Mouse (Mus musculus): ENCODE results near the gene Fbxw10.
A peak's percentile ranks its signal among the peaks of the same experiment; 100 is the strongest.

The Fbxw10 gene

DNA sequence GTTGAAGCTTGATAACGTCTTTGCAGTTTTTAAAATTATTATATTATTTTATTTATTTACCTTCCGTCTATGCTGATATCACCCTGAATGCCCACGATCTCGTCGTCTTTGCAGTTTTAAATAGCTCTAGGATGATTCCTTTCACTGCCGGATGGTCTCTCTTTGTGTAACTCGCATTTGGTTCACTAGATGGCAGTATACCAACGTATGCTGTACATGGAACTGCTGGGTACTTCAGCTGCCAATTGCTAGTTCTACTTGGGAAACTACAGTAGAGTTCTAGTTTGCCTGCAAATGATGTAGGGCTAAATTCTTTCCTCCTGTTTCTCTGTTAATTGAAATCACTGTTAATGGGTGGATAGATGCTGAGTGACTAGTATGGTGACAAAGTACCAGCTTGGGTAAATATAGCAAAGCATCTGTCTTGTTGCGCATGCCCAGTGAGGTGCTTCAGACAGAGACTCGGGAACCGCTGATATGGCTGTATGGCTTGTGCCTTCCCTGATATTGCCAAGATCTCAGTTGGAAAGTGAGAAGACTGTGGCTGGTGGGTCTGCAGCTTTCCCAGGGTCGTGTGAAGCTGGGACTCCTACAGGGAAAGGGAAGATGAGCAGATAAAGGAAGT is 54.9 kb downstream of the Fbxw10 start:
- peak; percentile 39 to 89 for DNase-seq (ENCODE audit: inconsistent age in 2 of 2, low spot score in 1 of 2)

- DNase-seq (ENCODE audit: inconsistent age in 2 of 2, low spot score in 1 of 2): no peak
These were observed 57.1 kb downstream of the Fbxw10 start for GRCm38 (mm10) chr11:62903871-62904495.

DNA sequence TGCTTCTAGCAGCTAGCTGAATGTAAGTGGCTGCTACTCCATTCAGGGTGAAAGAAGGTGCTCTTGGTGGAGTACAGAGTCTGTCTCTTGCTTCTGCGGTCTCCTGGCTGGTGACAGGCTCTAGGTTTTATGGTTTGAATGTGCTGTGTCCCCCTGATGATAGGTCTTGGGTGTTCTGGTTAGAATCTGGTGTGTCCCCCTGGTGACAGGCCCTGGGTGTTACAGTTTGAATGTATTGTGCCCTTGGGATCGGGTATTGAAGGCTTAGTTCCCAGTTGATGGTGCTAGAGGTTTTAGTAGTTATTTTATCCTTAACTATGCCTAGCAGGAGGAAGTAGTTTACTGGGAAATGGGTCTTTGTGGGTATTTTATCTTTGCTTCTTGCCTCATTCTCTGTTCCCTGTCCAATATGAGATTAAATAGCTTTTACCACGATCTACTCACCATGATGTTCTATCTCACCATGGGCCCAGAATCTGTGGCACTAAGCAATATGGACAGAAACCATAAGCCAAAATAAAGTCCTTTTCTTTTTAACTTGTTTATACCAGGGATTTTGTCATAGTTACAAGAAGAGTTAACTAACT is 62.9 kb downstream of the Fbxw10 start:
- no peak for DNase-seq (ENCODE audit: inconsistent age in 2 of 2, low spot score in 1 of 2)

DNA sequence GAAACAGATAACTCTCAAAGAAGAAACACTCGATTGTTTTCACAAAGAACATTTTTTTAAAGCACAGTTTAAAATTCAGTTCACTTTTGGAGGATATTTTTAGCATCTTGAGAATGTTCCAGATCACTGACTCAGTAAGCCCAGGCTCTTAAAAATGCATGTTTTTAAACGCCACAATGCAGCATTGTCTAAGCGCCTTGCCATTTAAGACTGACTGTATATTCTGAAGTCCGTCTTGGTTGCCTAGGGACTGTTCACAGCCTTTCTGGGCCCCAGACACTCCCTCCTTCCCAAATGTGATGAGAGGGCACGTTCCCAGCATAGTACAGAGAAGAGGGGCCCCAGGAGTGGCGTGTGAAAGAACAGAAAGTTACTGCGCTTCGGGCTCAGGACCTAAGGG is 64.5 kb downstream of the Fbxw10 start:
- no peak for DNase-seq (ENCODE audit: inconsistent age in 2 of 2, low spot score in 1 of 2)

- no peak for DNase-seq (ENCODE audit: inconsistent age in 2 of 2, low spot score in 1 of 2)
These were observed 66.3 kb downstream of the Fbxw10 start for GRCm38 (mm10) chr11:62913141-62913540.

DNA sequence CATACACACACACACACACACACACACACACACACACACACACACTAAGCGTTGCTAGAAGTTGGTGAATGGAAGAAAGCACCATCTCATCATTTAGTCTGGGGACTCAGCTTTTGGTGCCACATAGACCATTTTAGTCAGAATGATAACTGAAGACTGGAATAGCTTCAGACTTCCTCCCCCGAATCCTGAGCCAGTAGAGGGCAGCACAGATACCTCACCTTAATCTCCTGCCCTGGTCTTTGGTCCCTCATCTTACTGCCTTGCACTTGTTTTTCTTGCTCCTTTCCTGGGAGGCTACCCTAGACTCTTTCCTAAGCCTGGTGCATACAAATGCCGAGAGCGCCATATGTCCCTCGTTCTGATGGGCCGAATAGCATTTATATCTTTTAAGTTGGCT is 67.7 kb downstream of the Fbxw10 start:
- DNase-seq (ENCODE audit: inconsistent age in 2 of 2, low spot score in 1 of 2): peak; percentile 21 to 71

DNA sequence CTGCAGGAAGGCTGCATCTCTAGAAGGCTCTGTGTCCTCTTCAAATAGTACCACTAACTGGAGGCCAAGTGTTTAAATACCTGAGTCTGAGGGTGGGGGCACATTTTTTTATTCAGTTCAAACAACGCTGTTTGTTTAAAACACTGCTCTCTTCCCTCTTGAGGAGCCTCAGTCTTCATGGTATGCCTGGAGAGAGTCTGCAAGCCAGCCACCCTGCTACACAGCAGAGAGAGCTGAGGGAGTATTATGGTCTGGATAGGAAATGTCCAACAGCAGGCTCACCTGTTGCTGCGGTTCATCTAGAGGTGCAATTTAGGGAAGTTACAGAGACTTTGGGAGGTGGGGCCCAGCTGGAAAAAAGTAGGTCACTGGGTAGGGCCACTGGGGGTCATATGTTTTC is 68.6 kb downstream of the Fbxw10 start:
- DNase-seq (ENCODE audit: inconsistent age in 2 of 2, low spot score in 1 of 2): no peak

DNA sequence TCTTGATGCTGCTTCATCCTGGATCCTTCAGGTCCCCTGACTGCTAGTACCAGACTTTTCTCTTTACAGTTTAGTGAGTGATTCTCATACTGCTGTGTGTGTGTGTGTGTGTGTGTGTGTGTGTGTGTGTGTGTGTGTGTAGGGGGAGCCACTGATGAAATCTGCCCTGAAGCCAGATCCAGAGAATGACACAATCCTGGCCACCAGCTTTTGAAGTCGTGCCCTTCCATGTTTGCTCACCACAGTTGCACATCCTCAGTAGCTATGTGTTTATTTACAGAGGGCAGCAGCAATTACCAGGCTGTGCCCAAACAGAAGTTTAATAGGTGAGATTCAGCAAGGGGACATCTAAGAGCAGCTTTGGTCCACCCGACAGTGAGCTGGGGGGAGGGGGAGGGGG is 69.9 kb downstream of the Fbxw10 start:
- DNase-seq (ENCODE audit: inconsistent age in 2 of 2, low spot score in 1 of 2): no peak

- no peak for DNase-seq (ENCODE audit: inconsistent age in 2 of 2, low spot score in 1 of 2)
These were observed 73.3 kb downstream of the Fbxw10 start for GRCm38 (mm10) chr11:62919946-62920742.

GRCm38 (mm10) chr11:62920743-62921050 is 73.8 kb downstream of the Fbxw10 start:
- DNase-seq (ENCODE audit: inconsistent age in 2 of 2, low spot score in 1 of 2): no peak

DNA sequence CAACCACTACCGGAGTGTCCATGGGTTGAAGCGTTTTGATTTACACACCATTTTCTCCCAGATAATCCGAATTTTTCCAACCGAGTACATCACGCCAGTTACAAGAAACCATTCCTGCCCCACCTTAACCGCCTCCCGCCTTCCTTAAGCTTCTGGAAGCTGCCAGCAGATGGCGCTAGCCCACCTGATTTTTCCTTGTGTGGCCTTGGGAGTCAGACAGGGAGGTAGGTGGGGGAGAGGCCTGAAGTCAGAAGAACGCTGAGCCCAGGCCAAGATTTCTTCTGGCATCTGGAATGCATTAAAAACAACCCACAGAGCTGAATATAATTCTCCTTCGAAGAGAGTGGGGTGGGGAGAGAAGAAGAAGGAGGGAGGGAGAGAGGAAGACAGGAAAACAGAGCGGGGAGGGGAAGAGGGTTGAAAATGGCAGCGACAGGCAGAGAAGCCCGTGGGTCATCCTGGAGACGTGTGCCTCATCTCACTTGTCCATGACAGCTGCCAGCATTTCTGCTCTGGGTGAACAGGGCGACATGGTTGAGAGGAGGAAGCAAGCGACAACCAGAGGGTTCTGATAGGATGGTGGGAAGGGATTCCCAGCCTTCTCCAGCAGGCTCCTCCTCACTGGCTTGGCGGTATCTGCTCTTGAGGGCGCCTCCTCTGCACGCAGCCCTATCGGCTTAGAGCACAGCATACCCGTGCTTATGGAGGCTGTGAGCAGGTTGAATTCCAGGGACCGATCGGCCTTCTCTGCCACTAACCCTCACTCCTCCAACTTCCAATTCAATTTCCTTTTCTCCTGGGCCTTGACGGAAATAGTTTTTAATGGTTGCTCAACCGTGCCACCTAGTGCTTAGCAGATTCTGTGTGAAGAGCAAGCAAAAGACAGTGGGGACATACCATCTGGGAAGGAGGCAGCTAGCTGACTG is 74.4 kb downstream of the Fbxw10 start:
- DNase-seq (ENCODE audit: inconsistent age in 2 of 2, low spot score in 1 of 2): peak; percentile 90 to 97

DNA sequence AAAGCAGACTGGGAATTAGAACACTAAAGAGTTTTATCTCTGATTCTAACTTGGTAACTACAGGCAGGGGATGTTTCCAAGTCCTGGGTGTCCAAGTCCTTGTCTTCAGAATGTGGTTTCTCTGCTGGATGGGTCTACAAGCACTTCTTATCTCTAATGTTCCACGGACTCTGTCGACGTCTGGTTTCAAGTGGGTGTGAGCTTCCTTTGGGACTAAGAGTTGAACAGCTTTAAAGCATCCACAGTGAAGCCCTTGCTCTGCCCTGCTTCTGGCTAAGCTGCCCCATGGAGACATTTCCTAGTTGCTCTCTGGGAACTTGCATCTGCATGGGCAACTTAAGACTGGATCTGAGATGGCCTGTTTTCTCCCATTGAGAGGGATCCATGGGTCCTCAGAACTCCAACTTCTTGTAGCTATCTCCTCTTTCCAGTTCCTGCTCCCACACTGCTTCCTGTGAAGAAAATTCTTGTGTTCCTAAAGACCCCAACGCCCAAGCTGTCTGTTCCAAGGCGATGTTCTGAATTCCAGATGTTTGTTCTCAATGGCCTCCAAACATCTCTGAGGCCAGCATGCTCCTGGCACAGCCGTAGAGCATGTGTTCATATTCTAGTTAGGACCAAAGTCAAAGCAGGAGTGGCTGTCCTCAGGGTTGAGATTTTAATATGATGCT is 77.4 kb downstream of the Fbxw10 start:
- no peak for DNase-seq (ENCODE audit: inconsistent age in 2 of 2, low spot score in 1 of 2)
